Mouse (Mus musculus): ENCODE results near the gene Ggta1.

DNA sequence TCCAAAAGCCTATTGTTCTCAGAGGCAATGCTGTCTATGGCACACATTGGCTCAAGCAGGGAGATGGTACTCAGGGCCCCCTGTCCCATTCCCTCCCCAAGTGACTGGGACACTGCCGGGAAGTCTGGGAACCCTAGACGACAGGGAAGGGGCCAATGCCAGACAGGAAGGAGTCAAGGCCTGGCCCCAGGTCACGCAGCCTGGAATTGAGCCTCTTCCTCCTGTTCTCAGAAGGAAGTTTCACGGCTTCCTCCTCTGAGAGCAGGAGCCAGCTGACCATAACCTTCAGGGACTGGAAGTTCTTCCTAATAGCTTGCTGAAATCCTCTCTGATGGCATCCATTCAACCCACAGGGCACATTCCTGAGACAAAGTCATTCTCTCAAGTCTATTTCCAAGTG, 29.6 kb downstream of the Ggta1 start:
- TF ChIP-seq EP300 (IDR thresholded peaks at IDR 0.05; ENCODE audit: low read depth) (no peak), CTCF (IDR thresholded peaks at IDR 0.05; ENCODE audit: low read depth) (no peak)

Measured in heart, postnatal 0 days (tissue).